Mouse (Mus musculus): ENCODE measurements around the gene 1110008P14Rik.

DNA sequence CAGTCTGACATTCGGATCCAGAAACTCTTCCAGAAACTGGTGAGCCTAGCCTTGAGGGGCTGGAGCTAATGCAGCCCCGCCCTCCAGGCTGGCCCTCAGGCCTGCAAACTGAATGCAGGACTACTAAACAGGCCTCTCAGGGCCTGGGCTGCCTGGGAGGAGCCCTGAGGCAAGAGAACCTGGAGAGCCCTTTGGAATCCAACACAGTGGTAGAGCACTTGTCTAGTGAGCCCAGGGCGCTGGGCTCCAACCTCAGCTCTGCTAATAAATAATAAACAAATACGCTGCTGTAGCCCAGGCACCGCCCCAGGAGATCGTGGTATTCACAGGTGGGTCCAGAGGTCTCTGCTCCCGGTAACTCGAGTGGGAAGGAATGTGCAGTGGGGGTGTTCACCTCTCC, 9.1 kb upstream of the 1110008P14Rik start:
- TF ChIP-seq USF1 (IDR thresholded peaks at IDR 0.05; ENCODE audit: low read depth), result no peak
- no peak for TF ChIP-seq CTCF (IDR thresholded peaks at IDR 0.05; ENCODE audit: control insufficient read depth, insufficient read depth, insufficient read length)
- no peak for TF ChIP-seq MYOG (IDR thresholded peaks at IDR 0.05; ENCODE audit: control insufficient read depth, extremely low read depth, insufficient read length)
- no peak for TF ChIP-seq CEBPB (IDR thresholded peaks at IDR 0.05; ENCODE audit: low read depth)
- TF ChIP-seq MYOD1 (IDR thresholded peaks at IDR 0.05; ENCODE audit: control insufficient read depth, insufficient read length, low read depth), result no peak
